7 mouse cellular contexts compared by ENCODE assay signal in genomic region chr12:65172021-65172951, GRCm38 (mm10). TPM values are rescaled to one million over a fixed set of nuclear protein-coding genes. Genes with fewer than 3 reads are reported as not detected.
DNase-seq lines count a peak whose midpoint lies in the region; ATAC-seq lines count a peak whose summit lies in the region.

Mis18bp1 (minus strand) TSS chr12:65172604.

- H3K9ac ChIP-seq in intestine, embryonic 16.5 days (ENCODE audit: low read depth, low read length) = peak within 1 kb of the TSS; percentile 85
- peak within 1 kb of the TSS; percentile 84 for H3K9ac ChIP-seq in midbrain, embryonic 11.5 days (ENCODE audit: low read length)

- peak within 1 kb of the TSS; percentile 90 for H3K4me3 ChIP-seq in intestine, embryonic 16.5 days (ENCODE audit: low read length)
- peak within 1 kb of the TSS; percentile 84 for H3K4me3 ChIP-seq in midbrain, embryonic 11.5 days (ENCODE audit: low read depth, low read length)

- peak within 1 kb of the TSS; percentile 54 for H3K4me2 ChIP-seq in intestine, embryonic 16.5 days (ENCODE audit: low read depth, low read length)
- H3K4me2 ChIP-seq in midbrain, embryonic 11.5 days = peak within 1 kb of the TSS; percentile 57

- DNase-seq in adrenal gland, adult 8-10 months = peak; percentile 93
- DNase-seq in embryo, embryonic 9.5 days (ENCODE audit: extremely low spot score) = peak; percentile 93
- peak; percentile 89 to 96 for DNase-seq in gastrocnemius, postnatal 4 days (ENCODE audit: low spot score in 2 of 2)
- DNase-seq in left cerebral cortex, postnatal 36 days (ENCODE audit: low spot score in 2 of 2) = peak; percentile 92 to 93
- peak; percentile 99 for DNase-seq in midbrain, embryonic 11.5 days (ENCODE audit: low spot score, missing footprints)
- DNase-seq in skeletal muscle tissue, adult 2 months (ENCODE audit: low read depth, low spot score) = peak; percentile 88

- ATAC-seq in intestine, embryonic 16.5 days = peak; percentile 100
- peak; percentile 99 for ATAC-seq in midbrain, embryonic 11.5 days (ENCODE audit: low FRiP score)

- under 1% methylated on average over 70 of the region's 70 CpGs for WGBS in intestine, embryonic 16.5 days
- under 1% methylated on average over 70 of the region's 70 CpGs for WGBS in midbrain, embryonic 11.5 days

- H3K4me1 ChIP-seq in intestine, embryonic 16.5 days (ENCODE audit: control insufficient read depth, insufficient read depth, low read length) = peaks cover 10% of the 10 kb centered on the region
- peaks cover 4% of the 10 kb centered on the region for H3K4me1 ChIP-seq in midbrain, embryonic 11.5 days (ENCODE audit: control insufficient read depth, insufficient read depth, low read length)

- peak within 1 kb of the TSS; percentile 94 for H3K27ac ChIP-seq in intestine, embryonic 16.5 days (ENCODE audit: low read length)
- peak within 1 kb of the TSS; percentile 85 for H3K27ac ChIP-seq in midbrain, embryonic 11.5 days (ENCODE audit: low read depth, low read length)

- H3K27me3 ChIP-seq in intestine, embryonic 16.5 days (replicated peaks; ENCODE audit: control insufficient read depth, insufficient read depth, low read length) = no peaks in the 10 kb centered on the region
- H3K27me3 ChIP-seq in midbrain, embryonic 11.5 days (ENCODE audit: control insufficient read depth, insufficient read depth, low read length) = no peaks in the 10 kb centered on the region

- intact Hi-C loops in left cerebral cortex, postnatal 36 days (cut with DNase I) = no loop called here

- no peaks in the 10 kb centered on the region for H3K36me3 ChIP-seq in intestine, embryonic 16.5 days (ENCODE audit: control insufficient read depth, insufficient read depth, low read length)
- H3K36me3 ChIP-seq in midbrain, embryonic 11.5 days (ENCODE audit: control insufficient read depth, insufficient read depth, low read length) = no peaks in the 10 kb centered on the region

- H3K9me3 ChIP-seq in intestine, embryonic 16.5 days (ENCODE audit: control insufficient read depth, low read length) = no peaks in the 10 kb centered on the region
- H3K9me3 ChIP-seq in midbrain, embryonic 11.5 days (ENCODE audit: control insufficient read depth, low read length) = peaks cover 4% of the 10 kb centered on the region; the same call in 1 of the 2 replicates

RNA-seq across cellular contexts. Expression of gene Mis18bp1, which starts in this region (rescaled TPM):
- 1 to 10 TPM in 1 of 4 experiments, under 1 TPM in 3; 0.51 to 1.0 (median 0.79) TPM for total RNA-seq in adrenal gland, adult 8-10 months (2022)
- total RNA-seq in gastrocnemius, postnatal 4 days (2021) = 1 to 10 TPM; 7.1 to 8.1 TPM
- 31.8 and 37.5 TPM in 2 replicates for polyA plus RNA-seq in intestine, embryonic 16.5 days (2015; fragmentation: Nextera tagmentation; extraction: Ambion mirVana)
- total RNA-seq in left cerebral cortex, postnatal 36 days (2021) = under 1 TPM; 0.64 to 0.88 TPM
- polyA plus RNA-seq in midbrain, embryonic 11.5 days (2014; fragmentation: Nextera tagmentation; extraction: Ambion mirVana) = 82.2 and 82.8 TPM in 2 replicates

Comparison
In these comparisons a context has a peak if more than half of its experiments do, and no peak if none do; other contexts are left out.
1. Peak in every context shown above with its lines: DNase-seq, ATAC-seq, H3K4me3 ChIP-seq and H3K27ac ChIP-seq.
2. RNA of gene Mis18bp1 (total RNA-seq): 7.1 to 8.1 TPM in gastrocnemius, postnatal 4 days; 0.51 to 1.0 TPM in adrenal gland, adult 8-10 months and 0.64 to 0.88 TPM in left cerebral cortex, postnatal 36 days; every median in the first group is over 4 times any median in the second.
3. Peak in DNase-seq in left cerebral cortex, postnatal 36 days; RNA of the gene not detected or under 1 TPM.